Mouse (Mus musculus): ENCODE data around the gene Gm3248.
"Not testable (repeated sequence)": the region's sequence is repeated elsewhere in the genome, so short reads cannot be mapped to it uniquely, and the experiment has no call there.

GRCm38 (mm10) chr14:5962441-5962840, 896 bp upstream of the Gm3248 start:
- not testable (repeated sequence) for TF ChIP-seq CTCF, EP300 (IDR thresholded peaks at IDR 0.05; ENCODE audit: low read depth)
